Mouse (Mus musculus): ENCODE measurements around the gene S100a14. TPM values are rescaled to one million over a fixed set of nuclear protein-coding genes. Genes with fewer than 3 reads are reported as not detected.

S100a14 gene
- total and polyA plus RNA-seq, 3 experiments = not detected

DNA sequence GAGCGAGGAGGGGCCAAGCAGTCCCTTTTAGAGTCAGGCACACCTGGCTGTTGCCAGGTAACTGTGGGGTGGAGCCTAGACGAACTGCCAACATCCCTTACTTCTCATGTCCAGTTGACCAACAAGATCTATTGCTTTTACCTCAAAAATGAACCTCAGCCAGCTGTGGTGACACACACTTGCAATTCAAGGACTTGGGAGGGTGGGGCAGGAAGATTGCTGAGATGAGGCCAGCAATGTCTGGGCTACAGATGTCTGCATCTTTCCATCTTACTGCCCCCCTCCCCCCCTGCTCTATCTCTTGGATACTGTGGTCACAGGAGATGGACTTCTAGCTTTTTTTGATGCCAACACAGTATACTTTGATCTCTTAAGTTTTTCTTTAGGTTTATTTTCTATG is 25.6 kb downstream of the S100a14 start:
- no peaks in the 10 kb centered on the region; a peak in 1 of 4 replicates for H3K4me1 ChIP-seq (ENCODE audit: control insufficient read depth in 1 of 2, insufficient read depth in 2 of 2, low read length in 2 of 2)
- no peaks in the 10 kb centered on the region for H3K79me2 ChIP-seq (ENCODE audit: control insufficient read depth, insufficient read depth, low read length, poor library complexity)
- H3K27ac ChIP-seq (ENCODE audit: control insufficient read depth, low read depth, low read length) = no peak overlapping the region
- H3K9me3 ChIP-seq (replicated peaks; ENCODE audit: insufficient read depth, low read length) = no peaks in the 10 kb centered on the region
- H3K4me3 ChIP-seq (ENCODE audit: control insufficient read depth in 1 of 2, insufficient read depth in 1 of 2, low read depth in 2 of 2, low read length in 2 of 2) = no peak overlapping the region
- no peaks in the 10 kb centered on the region for H3K36me3 ChIP-seq (ENCODE audit: control insufficient read depth in 1 of 2, insufficient read depth in 2 of 2, low read length in 2 of 2)
- no peak for DNase-seq (ENCODE audit: low read depth, low spot score)
- peaks cover 20 to 46% of the 10 kb centered on the region in 2 experiments for H3K27me3 ChIP-seq (ENCODE audit: control insufficient read depth in 1 of 2, insufficient read depth in 2 of 2, low read length in 2 of 2)
- no peak for TF ChIP-seq TCF12 (IDR thresholded peaks at IDR 0.05; ENCODE audit: low read depth, low read length)
- no peak for TF ChIP-seq TAL1 (IDR thresholded peaks at IDR 0.05; ENCODE audit: low read length)
- no peak for TF ChIP-seq MAX (IDR thresholded peaks at IDR 0.05; ENCODE audit: low read length)
- no peak for TF ChIP-seq MEF2A (IDR thresholded peaks at IDR 0.05; ENCODE audit: extremely low read depth, insufficient replicate concordance, low read depth, low read length, poor library complexity, severe bottlenecking)
- TF ChIP-seq ZKSCAN1 (IDR thresholded peaks at IDR 0.05; ENCODE audit: low read depth, low read length) = no peak
- no peak for TF ChIP-seq ZNF384 (IDR thresholded peaks at IDR 0.05; ENCODE audit: low read depth, low read length)
- no peak for TF ChIP-seq MYB (IDR thresholded peaks at IDR 0.05; ENCODE audit: low read depth, low read length)
- no peak for TF ChIP-seq ELF1 (IDR thresholded peaks at IDR 0.05; ENCODE audit: low read depth, low read length)
- no peak for TF ChIP-seq POLR2AphosphoS2 (IDR thresholded peaks at IDR 0.05; ENCODE audit: low read length)
- no peak for TF ChIP-seq BHLHE40 (IDR thresholded peaks at IDR 0.05; ENCODE audit: borderline replicate concordance, low read depth, low read length)
- TF ChIP-seq ZMIZ1 (IDR thresholded peaks at IDR 0.05; ENCODE audit: low read depth, low read length) = no peak
- no peak for TF ChIP-seq E2F4 (IDR thresholded peaks at IDR 0.05; ENCODE audit: borderline replicate concordance, low read depth, low read length)
- no peak for TF ChIP-seq MXI1 (IDR thresholded peaks at IDR 0.05; ENCODE audit: low read depth, low read length)
- TF ChIP-seq UBTF (IDR thresholded peaks at IDR 0.05; ENCODE audit: borderline replicate concordance, insufficient read depth, low read depth, low read length) = no peak
- TF ChIP-seq USF2 (IDR thresholded peaks at IDR 0.05; ENCODE audit: borderline replicate concordance in 1 of 2, insufficient read depth in 1 of 2, low read depth in 1 of 2, low read length in 2 of 2) = no peak
- TF ChIP-seq CHD2 (IDR thresholded peaks at IDR 0.05; ENCODE audit: low read length) = no peak
- no peak overlapping the region for H3K9ac ChIP-seq (ENCODE audit: control insufficient read depth, low read depth, low read length, poor library complexity, severe bottlenecking)

DNA sequence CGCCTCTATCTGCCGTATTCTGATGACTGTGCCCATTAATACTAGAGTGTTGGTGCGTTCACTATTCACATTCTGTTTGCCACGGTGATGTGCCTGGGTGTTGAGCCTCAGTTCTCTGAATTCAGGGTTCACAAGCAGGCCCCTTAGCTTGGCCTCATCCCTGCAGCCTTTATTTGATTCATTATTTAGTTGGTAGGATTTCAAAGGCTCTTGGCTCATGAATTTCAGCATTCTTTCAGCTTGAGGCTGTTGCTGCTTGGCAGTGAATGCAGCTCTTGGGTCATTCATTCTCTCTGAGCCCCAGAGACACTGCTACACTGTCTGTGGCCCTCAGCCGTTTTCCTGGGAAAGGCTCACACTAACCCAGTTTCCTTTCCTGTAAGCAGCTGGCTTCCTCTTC is 29.3 kb downstream of the S100a14 start:
- no peak for DNase-seq (ENCODE audit: low read depth, low spot score)
- no peaks in the 10 kb centered on the region for H3K36me3 ChIP-seq (ENCODE audit: control insufficient read depth in 1 of 2, insufficient read depth in 2 of 2, low read length in 2 of 2)
- TF ChIP-seq EP300 (IDR thresholded peaks at IDR 0.05; ENCODE audit: low read depth in 1 of 2, low read length in 2 of 2) (no peak), NELFE (IDR thresholded peaks at IDR 0.05; ENCODE audit: low read depth, low read length) (no peak), ZMIZ1 (IDR thresholded peaks at IDR 0.05; ENCODE audit: low read depth, low read length) (no peak)
- no peaks in the 10 kb centered on the region for H3K9me3 ChIP-seq (replicated peaks; ENCODE audit: insufficient read depth, low read length)
- H3K79me2 ChIP-seq (ENCODE audit: control insufficient read depth, insufficient read depth, low read length, poor library complexity) = no peaks in the 10 kb centered on the region
- H3K9ac ChIP-seq (ENCODE audit: control insufficient read depth, low read depth, low read length, poor library complexity, severe bottlenecking) = no peak overlapping the region
- no peaks in the 10 kb centered on the region; a peak in 1 of 4 replicates for H3K4me1 ChIP-seq (ENCODE audit: control insufficient read depth in 1 of 2, insufficient read depth in 2 of 2, low read length in 2 of 2)
- peaks cover 28 to 42% of the 10 kb centered on the region in 2 experiments for H3K27me3 ChIP-seq (ENCODE audit: control insufficient read depth in 1 of 2, insufficient read depth in 2 of 2, low read length in 2 of 2)
- no peak overlapping the region for H3K4me3 ChIP-seq (ENCODE audit: control insufficient read depth in 1 of 2, insufficient read depth in 1 of 2, low read depth in 2 of 2, low read length in 2 of 2)
- no peak overlapping the region for H3K27ac ChIP-seq (ENCODE audit: control insufficient read depth, low read depth, low read length)
